Comparison of ENCODE assay signal across 8 mouse cellular contexts in the genomic region with DNA sequence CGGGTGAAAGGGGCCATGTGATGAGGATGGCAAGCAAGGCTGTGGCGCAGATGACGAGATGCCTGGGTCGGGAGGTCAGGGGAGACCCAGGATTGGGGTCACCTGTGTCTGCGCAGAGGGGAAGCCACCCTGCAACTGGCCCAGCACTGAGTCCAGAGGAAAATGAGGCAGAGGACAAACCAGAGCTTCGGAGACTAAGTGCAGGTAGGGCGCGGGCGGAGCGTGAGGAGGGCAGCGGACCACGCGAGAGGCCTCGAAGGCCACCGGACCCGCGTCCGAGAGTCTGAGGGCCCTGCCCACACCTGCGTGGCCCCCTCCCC. TPM values are rescaled to one million over a fixed set of nuclear protein-coding genes. Genes with fewer than 3 reads are reported as not detected.
A peak's percentile ranks its signal among the peaks of the same experiment; 100 is the strongest.
DNase-seq lines count a peak whose midpoint lies in the region; ATAC-seq and TF ChIP-seq lines count a peak whose summit lies in the region.

No protein-coding gene starts in this region.

- H3K9ac ChIP-seq in heart, embryonic 13.5 days = peak overlapping the region; percentile 99
- peak overlapping the region; percentile 35 for H3K9ac ChIP-seq in ES-E14 (ENCODE audit: insufficient read depth, low read depth, low read length, poor library complexity, severe bottlenecking)
- H3K9ac ChIP-seq in heart, postnatal 0 days (replicated peaks; ENCODE audit: low read depth, low read length) = peak overlapping the region; percentile 88

- no peaks in the 10 kb centered on the region for H3K9me3 ChIP-seq in heart, embryonic 13.5 days
- H3K9me3 ChIP-seq in ES-E14 (ENCODE audit: control insufficient read depth, insufficient read depth, low read depth, low read length) = no peaks in the 10 kb centered on the region
- no peaks in the 10 kb centered on the region for H3K9me3 ChIP-seq in heart, postnatal 0 days (replicated peaks; ENCODE audit: control insufficient read depth, low read length)
- no peaks in the 10 kb centered on the region for H3K9me3 ChIP-seq in midbrain, embryonic 10.5 days (replicated peaks)

- no peak for TF ChIP-seq CTCF in heart, postnatal 0 days (IDR thresholded peaks at IDR 0.05; ENCODE audit: low read depth)

- H3K27ac ChIP-seq in heart, embryonic 13.5 days (replicated peaks) = no peak overlapping the region
- no peak overlapping the region for H3K27ac ChIP-seq in ES-E14 (ENCODE audit: insufficient read depth, low read depth, low read length, poor library complexity, severe bottlenecking)
- H3K27ac ChIP-seq in heart, postnatal 0 days (ENCODE audit: low read depth) = no peak overlapping the region
- H3K27ac ChIP-seq in midbrain, embryonic 10.5 days (replicated peaks) = peak overlapping the region; percentile 100

- H3K36me3 ChIP-seq in heart, embryonic 13.5 days = peaks cover 29% of the 10 kb centered on the region
- no peaks in the 10 kb centered on the region; the same call in 1 of the 2 replicates for H3K36me3 ChIP-seq in ES-E14 (ENCODE audit: control insufficient read depth, insufficient read depth, low read length, poor library complexity, severe bottlenecking)
- H3K36me3 ChIP-seq in heart, postnatal 0 days (replicated peaks; ENCODE audit: control insufficient read depth, insufficient read depth, low read length) = peaks cover 9% of the 10 kb centered on the region; the same call in 1 of the 2 replicates
- H3K36me3 ChIP-seq in midbrain, embryonic 10.5 days = peaks cover 31% of the 10 kb centered on the region

- no peak for TF ChIP-seq EP300 in heart, postnatal 0 days (IDR thresholded peaks at IDR 0.05; ENCODE audit: low read depth)

- peak overlapping the region; percentile 97 for H3K4me3 ChIP-seq in heart, embryonic 13.5 days
- peak overlapping the region; percentile 92 to 96 for H3K4me3 ChIP-seq in ES-E14 (ENCODE audit: insufficient read depth in 1 of 2, low read depth in 1 of 2, low read length in 2 of 2, poor library complexity in 1 of 2, severe bottlenecking in 1 of 2)
- peak overlapping the region; percentile 81 for H3K4me3 ChIP-seq in heart, postnatal 0 days (ENCODE audit: low read depth, low read length)
- H3K4me3 ChIP-seq in midbrain, embryonic 10.5 days = peak overlapping the region; percentile 94

- H3K4me2 ChIP-seq in heart, embryonic 13.5 days = peak overlapping the region; percentile 92
- H3K4me2 ChIP-seq in heart, postnatal 0 days (ENCODE audit: low read depth, low read length) = peak overlapping the region; percentile 91

- peaks cover 51% of the 10 kb centered on the region for H3K4me1 ChIP-seq in heart, embryonic 13.5 days
- H3K4me1 ChIP-seq in ES-E14 (ENCODE audit: control insufficient read depth in 2 of 2, insufficient read depth in 2 of 2, low read length in 2 of 2, poor library complexity in 1 of 2) = peaks cover 4 to 21% of the 10 kb centered on the region in 2 experiments; a peak in 3 of 4 replicates
- peaks cover 38% of the 10 kb centered on the region for H3K4me1 ChIP-seq in heart, postnatal 0 days (ENCODE audit: control insufficient read depth, insufficient read depth)
- peaks cover 53% of the 10 kb centered on the region for H3K4me1 ChIP-seq in midbrain, embryonic 10.5 days

- 0 out of 2 replicates have a peak, but pooled peaks cover 4% of the 10 kb centered on the region for H3K27me3 ChIP-seq in heart, embryonic 13.5 days (replicated peaks)
- H3K27me3 ChIP-seq in heart, postnatal 0 days (ENCODE audit: control insufficient read depth, insufficient read depth, low read length) = no peaks in the 10 kb centered on the region
- H3K27me3 ChIP-seq in midbrain, embryonic 10.5 days (ENCODE audit: low read depth, poor library complexity, severe bottlenecking) = peaks cover 6% of the 10 kb centered on the region; the same call in 1 of the 2 replicates

- DNase-seq in heart, postnatal 36 days = no peak
- no peak for DNase-seq in ES-E14 (ENCODE audit: low read depth, low spot score)
- DNase-seq in heart, postnatal 0 days (ENCODE audit: low spot score) = no peak
- DNase-seq in midbrain, embryonic 10.5 days (ENCODE audit: low spot score) = no peak
- no peak for DNase-seq in retina, postnatal 1 day
- DNase-seq in gastrocnemius, postnatal 36 days = no peak
- no peak for DNase-seq in left cerebral cortex, adult 18-20 months (ENCODE audit: low spot score in 2 of 2)

- ATAC-seq in heart, embryonic 13.5 days (ENCODE audit: extremely low read depth, insufficient number of reproducible peaks, low FRiP score, low TSS enrichment) = no peak
- ATAC-seq in heart, postnatal 0 days (ENCODE audit: insufficient read depth, low read depth) = no peak; the same call in 1 of the 2 replicates

- intact Hi-C loops in heart, postnatal 36 days (cut with DNase I) = loop anchor here (2.0 kb wide), 1 partner anchor 62 kb away; no protein-coding TSS in a partner anchor
- intact Hi-C loops in gastrocnemius, postnatal 36 days (cut with DNase I) = no loop called here

- 5% methylated on average over 19 of the region's 19 CpGs for WGBS in heart, embryonic 13.5 days
- 8% methylated on average over 13 of the region's 19 CpGs for WGBS in heart, postnatal 0 days
- 6% methylated on average over 19 of the region's 19 CpGs for WGBS in midbrain, embryonic 10.5 days

- in situ Hi-C loops in ES-E14 (cut with MboI; ENCODE audit: low sequenced_read_pairs in 2 of 2, unreplicated experiment in 2 of 2) = no loop called here

TF ChIP-seq in ES-E14, 5 proteins besides CTCF, POLR2A, EP300 and RAD21:
- no peak for TF ChIP-seq ZNF384 (IDR thresholded peaks at IDR 0.05; ENCODE audit: low read depth, low read length)
- TF ChIP-seq CHD2 (IDR thresholded peaks at IDR 0.05; ENCODE audit: low read depth, low read length) = no peak
- no peak for TF ChIP-seq ZC3H11A (IDR thresholded peaks at IDR 0.05; ENCODE audit: borderline replicate concordance, low read depth, low read length)
- no peak for TF ChIP-seq MAFK (IDR thresholded peaks at IDR 0.05; ENCODE audit: insufficient read depth, low read depth, low read length)
TF ChIP-seq in ES-E14: peak in this region for 0.

RNA-seq across cellular contexts. Expression of a gene that starts 0.3 kb away (rescaled TPM):
- 25.5 and 29.4 TPM in 2 replicates for polyA plus RNA-seq in heart, embryonic 13.5 days (2015; fragmentation: Nextera tagmentation; extraction: Ambion mirVana)
- 10 to 100 TPM; 56.7 to 73.1 TPM for total RNA-seq in heart, postnatal 36 days (2021)
- total RNA-seq in ES-E14 (2012; rRNA removed) = 59.0 and 96.8 TPM in 2 replicates
- 43.9 and 53.4 TPM in 2 replicates for total RNA-seq in heart, postnatal 0 days (2014; rRNA removed; ENCODE audit: low replicate concordance)
- polyA plus RNA-seq in heart, postnatal 0 days (2015; fragmentation: Nextera tagmentation; extraction: Ambion mirVana) = 18.3 and 21.6 TPM in 2 replicates
- polyA plus RNA-seq in midbrain, embryonic 10.5 days (2016; fragmentation: Nextera tagmentation; extraction: Ambion mirVana) = 57.4 and 68.9 TPM in 2 replicates
- 10 to 100 TPM; 16.8 to 20.5 TPM for total RNA-seq in gastrocnemius, postnatal 36 days (2021)
- 100 to 1,000 TPM; 109 to 113 TPM for total RNA-seq in left cerebral cortex, adult 18-20 months (2021)

Comparison
In these comparisons a context has a peak if more than half of its experiments do, and no peak if none do; other contexts are left out.
1. H3K9ac ChIP-seq: peak in every context shown above with its lines; median percentile 99 in heart, embryonic 13.5 days; 88 in heart, postnatal 0 days; 35 in ES-E14.